Mouse (Mus musculus): ENCODE results near the gene Arpc1b. TPM values are rescaled to one million over a fixed set of nuclear protein-coding genes. Genes with fewer than 3 reads are reported as not detected.
A peak's percentile ranks its signal among the peaks of the same experiment; 100 is the strongest.
"Not testable (repeated sequence)": the region's sequence is repeated elsewhere in the genome, so short reads cannot be mapped to it uniquely, and the experiment has no call there.

The Arpc1b gene
- polyA plus RNA-seq, 1 experiment from 2014 or later, result 105 TPM

DNA sequence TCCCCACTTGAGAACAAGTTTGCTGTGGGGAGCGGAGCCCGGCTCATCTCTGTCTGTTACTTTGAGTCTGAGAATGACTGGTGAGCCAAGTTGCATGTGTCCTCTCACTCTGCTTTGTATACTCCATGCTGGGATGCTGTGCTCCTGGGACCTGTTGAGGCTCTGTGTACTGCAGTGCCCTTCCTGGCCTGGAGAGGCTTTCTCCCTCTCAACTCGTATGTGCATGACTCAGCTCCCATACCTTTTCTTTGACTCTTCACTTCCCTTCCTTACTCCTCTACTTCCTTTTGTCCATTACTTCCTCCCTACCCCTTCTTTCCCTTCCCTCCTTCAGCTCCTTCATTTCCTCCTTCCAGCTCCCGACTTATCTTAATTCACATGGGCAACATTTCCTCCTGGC is 17.8 kb upstream of the Arpc1b start:
- H3K4me3 ChIP-seq, result no peak overlapping the region
- peaks cover 100% of the 10 kb centered on the region for H3K36me3 ChIP-seq
- no peak for DNase-seq (ENCODE audit: low spot score)
- H3K27ac ChIP-seq (replicated peaks), result no peak overlapping the region
- H3K9me3 ChIP-seq (replicated peaks), result no peaks in the 10 kb centered on the region
- no peaks in the 10 kb centered on the region for H3K4me1 ChIP-seq
- H3K27me3 ChIP-seq (ENCODE audit: low read depth, poor library complexity, severe bottlenecking), result no peaks in the 10 kb centered on the region
- 94% methylated on average over 4 of the region's 4 CpGs for WGBS

DNA sequence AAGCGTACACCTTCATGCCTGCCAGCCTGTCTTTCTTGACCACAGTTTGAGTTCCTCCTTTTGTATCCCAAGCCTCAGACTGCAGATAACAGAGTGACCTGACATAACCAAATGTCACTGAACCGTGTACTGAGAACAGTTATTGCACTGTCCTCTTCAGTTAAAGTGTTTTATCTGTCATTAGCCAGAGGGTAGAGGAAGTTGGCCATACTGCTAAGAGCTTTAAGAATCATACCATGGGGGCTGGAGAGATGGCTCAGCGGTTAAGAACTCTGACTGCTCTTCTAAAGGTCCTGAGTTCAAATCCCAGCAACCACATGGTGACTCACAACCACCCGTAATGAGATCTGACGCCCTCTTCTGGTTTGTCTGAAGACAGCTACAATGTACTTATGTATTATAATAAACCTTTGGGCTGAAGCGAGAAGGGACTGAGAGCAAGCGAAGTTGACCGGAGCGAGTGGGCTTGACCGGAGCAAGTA is 15.6 kb upstream of the Arpc1b start:
- WGBS, result 95% methylated on average over 10 of the region's 10 CpGs
- no peak for DNase-seq (ENCODE audit: low spot score)
- H3K36me3 ChIP-seq, result peaks cover 100% of the 10 kb centered on the region
- H3K4me1 ChIP-seq, result no peaks in the 10 kb centered on the region
- H3K9me3 ChIP-seq (replicated peaks), result no peaks in the 10 kb centered on the region
- H3K27ac ChIP-seq (replicated peaks), result no peak overlapping the region
- no peak overlapping the region for H3K4me3 ChIP-seq
- no peaks in the 10 kb centered on the region for H3K27me3 ChIP-seq (ENCODE audit: low read depth, poor library complexity, severe bottlenecking)

DNA sequence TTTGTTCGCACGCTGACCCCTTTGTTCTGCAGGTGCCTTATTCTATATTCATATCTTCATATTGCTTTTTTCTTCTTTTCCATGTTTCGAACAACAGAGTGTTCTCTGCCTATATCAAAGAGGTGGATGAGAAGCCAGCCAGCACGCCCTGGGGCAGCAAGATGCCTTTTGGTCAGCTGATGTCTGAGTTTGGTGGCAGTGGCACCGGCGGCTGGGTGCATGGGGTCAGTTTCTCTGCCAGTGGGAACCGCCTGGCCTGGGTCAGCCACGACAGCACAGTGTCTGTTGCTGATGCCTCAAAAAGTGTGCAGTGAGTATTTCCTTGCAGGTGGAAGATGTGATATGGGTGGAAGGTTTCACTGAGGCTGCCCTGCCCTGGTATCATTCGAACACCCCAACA is 13.1 kb upstream of the Arpc1b start:
- no peaks in the 10 kb centered on the region for H3K9me3 ChIP-seq (replicated peaks)
- 96% methylated on average over 9 of the region's 9 CpGs for WGBS
- H3K27ac ChIP-seq (replicated peaks), result no peak overlapping the region
- H3K4me3 ChIP-seq, result no peak overlapping the region
- no peak for DNase-seq (ENCODE audit: low spot score)
- H3K27me3 ChIP-seq (ENCODE audit: low read depth, poor library complexity, severe bottlenecking), result no peaks in the 10 kb centered on the region
- H3K4me1 ChIP-seq, result no peaks in the 10 kb centered on the region
- H3K36me3 ChIP-seq, result peaks cover 100% of the 10 kb centered on the region

DNA sequence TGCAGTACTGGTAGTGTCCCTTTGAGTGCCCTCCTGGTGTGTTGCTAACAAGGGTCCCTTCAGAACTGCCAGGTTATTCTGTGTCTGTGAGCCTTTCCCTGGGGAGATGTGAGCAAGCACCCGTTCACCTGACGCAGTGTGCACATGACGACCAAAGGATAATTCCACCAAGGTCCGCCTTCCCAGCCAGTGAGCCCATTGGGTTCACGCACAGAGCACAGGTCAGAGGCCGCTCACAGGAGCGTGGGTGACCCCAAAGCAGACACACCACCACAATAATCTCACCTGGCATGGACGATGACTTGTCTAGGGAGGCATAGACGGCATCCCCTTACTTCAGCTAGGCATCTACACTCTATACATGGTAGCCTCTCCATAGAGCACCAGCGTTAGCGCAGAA is 12.6 kb upstream of the Arpc1b start:
- not testable (repeated sequence) for H3K27ac ChIP-seq (replicated peaks); DNase-seq (ENCODE audit: low spot score); H3K4me1 ChIP-seq; H3K27me3 ChIP-seq (ENCODE audit: low read depth, poor library complexity, severe bottlenecking); H3K4me3 ChIP-seq; H3K9me3 ChIP-seq (replicated peaks)
- peaks cover 100% of the 10 kb centered on the region for H3K36me3 ChIP-seq
- WGBS, result 95% methylated on average over 11 of the region's 11 CpGs

DNA sequence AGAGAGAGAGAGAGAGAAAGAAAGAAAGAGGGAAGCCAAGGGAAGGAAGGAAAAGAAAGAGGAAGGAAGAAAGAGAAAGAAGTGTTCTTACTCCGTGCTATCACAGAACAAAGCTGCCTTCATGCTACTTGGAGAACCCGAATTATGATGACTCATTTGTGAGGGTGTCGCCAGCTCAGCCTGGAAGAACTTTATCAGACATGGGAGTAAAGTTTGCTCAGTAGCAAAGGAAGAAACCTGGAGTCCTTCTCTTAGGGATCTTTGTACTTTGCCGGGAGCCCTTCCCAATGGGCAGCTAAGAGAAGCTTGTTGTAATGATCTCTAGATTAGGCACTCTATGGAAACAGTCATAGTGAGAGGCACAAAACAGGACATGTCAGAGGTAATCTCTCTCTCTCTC is 11.3 kb upstream of the Arpc1b start:
- Histone ChIP-seq H3K4me1 (no peaks in the 10 kb centered on the region), H3K27ac (replicated peaks) (no peak overlapping the region), H3K4me3 (no peak overlapping the region), H3K27me3 (ENCODE audit: low read depth, poor library complexity, severe bottlenecking) (no peaks in the 10 kb centered on the region), H3K36me3 (peaks cover 100% of the 10 kb centered on the region), H3K9me3 (replicated peaks) (no peaks in the 10 kb centered on the region)
- DNase-seq (ENCODE audit: low spot score), result no peak
- 89% methylated on average over 4 of the region's 4 CpGs for WGBS

GRCm38 (mm10) chr5:145104328-145104727 is 9.7 kb upstream of the Arpc1b start:
- no peaks in the 10 kb centered on the region for H3K4me1 ChIP-seq
- H3K27ac ChIP-seq (replicated peaks), result no peak overlapping the region
- peaks cover 100% of the 10 kb centered on the region for H3K36me3 ChIP-seq
- DNase-seq (ENCODE audit: low spot score), result no peak
- no peaks in the 10 kb centered on the region for H3K9me3 ChIP-seq (replicated peaks)
- 91% methylated on average over 9 of the region's 9 CpGs for WGBS
- no peak overlapping the region for H3K4me3 ChIP-seq
- no peaks in the 10 kb centered on the region for H3K27me3 ChIP-seq (ENCODE audit: low read depth, poor library complexity, severe bottlenecking)

DNA sequence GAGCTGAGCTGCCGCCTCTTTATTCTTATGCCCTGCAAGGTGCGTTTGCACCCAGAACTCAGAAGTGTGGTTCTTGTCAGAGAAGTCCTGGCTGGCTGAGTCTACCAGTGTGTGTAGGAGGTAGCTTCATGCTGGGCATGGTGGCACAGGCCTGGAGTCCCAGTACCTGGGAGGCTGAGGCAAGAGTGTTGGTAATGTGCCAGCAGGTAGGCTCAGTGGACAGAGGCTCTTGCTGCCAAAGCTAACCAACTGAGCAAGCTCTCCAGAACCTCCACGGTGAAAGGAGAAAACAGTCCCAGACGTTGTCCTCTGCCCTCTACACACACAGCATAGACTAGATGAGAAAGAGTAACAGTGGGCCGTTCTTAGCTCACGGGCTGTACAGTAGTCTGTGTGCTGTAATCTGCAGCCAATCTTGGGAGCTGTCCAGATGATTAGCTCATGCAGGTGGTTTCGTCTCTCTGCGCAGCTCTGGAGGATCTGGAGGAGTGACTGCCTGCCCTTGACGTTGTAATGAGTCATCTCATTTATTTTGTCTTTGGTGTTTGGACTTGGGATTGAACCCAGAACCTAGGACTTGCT is 8.2 kb upstream of the Arpc1b start:
- WGBS, result 96% methylated on average over 9 of the region's 9 CpGs
- Histone ChIP-seq H3K27ac (replicated peaks) (no peak overlapping the region), H3K9me3 (replicated peaks) (no peaks in the 10 kb centered on the region), H3K27me3 (ENCODE audit: low read depth, poor library complexity, severe bottlenecking) (no peaks in the 10 kb centered on the region), H3K4me1 (no peaks in the 10 kb centered on the region), H3K36me3 (peaks cover 100% of the 10 kb centered on the region), H3K4me3 (no peak overlapping the region)
- no peak for DNase-seq (ENCODE audit: low spot score)

- Histone ChIP-seq H3K4me1 (peaks cover 14% of the 10 kb centered on the region), H3K27ac (replicated peaks) (no peak overlapping the region), H3K27me3 (ENCODE audit: low read depth, poor library complexity, severe bottlenecking) (peaks cover 25% of the 10 kb centered on the region), H3K36me3 (peaks cover 60% of the 10 kb centered on the region), H3K4me3 (no peak overlapping the region), H3K9me3 (replicated peaks) (no peaks in the 10 kb centered on the region)
- DNase-seq (ENCODE audit: low spot score), result no peak
- WGBS, result 88% methylated on average over 6 of the region's 6 CpGs
These were observed 3.6 kb upstream of the Arpc1b start for GRCm38 (mm10) chr5:145110401-145110800.

DNA sequence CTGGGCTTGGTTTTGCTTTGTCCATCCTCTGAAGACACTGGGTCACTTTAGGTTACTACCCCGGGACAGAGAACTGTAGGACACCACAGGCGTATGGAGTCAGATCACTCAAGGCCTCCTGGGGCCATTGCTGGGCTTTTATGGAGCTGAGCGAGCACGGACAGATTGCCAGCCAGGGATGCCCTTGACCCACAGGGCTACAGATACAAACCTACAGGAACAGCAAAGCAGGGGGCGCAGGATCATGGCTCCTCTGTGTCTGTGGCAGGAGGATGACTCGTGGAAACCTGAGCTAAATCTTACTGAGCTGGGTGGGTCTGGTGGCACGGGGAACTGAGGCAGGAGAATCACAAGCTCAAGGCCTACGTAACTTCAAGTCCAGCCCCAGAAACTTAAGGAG is 1.4 kb upstream of the Arpc1b start:
- Histone ChIP-seq H3K27me3 (ENCODE audit: low read depth, poor library complexity, severe bottlenecking) (peaks cover 32% of the 10 kb centered on the region), H3K36me3 (peaks cover 39% of the 10 kb centered on the region), H3K27ac (replicated peaks) (no peak overlapping the region), H3K9me3 (replicated peaks) (no peaks in the 10 kb centered on the region), H3K4me1 (peaks cover 14% of the 10 kb centered on the region), H3K4me3 (no peak overlapping the region)
- 84% methylated on average over 8 of the region's 8 CpGs for whole genome bisulfite sequencing
- DNase-seq (ENCODE audit: low spot score), result no peak

- no peak for DNase-seq (ENCODE audit: low spot score)
- H3K27ac ChIP-seq (replicated peaks), result no peak overlapping the region
- H3K9me3 ChIP-seq (replicated peaks), result no peaks in the 10 kb centered on the region
- peak overlapping the region; percentile 62 for H3K4me3 ChIP-seq
- H3K4me1 ChIP-seq, result peaks cover 14% of the 10 kb centered on the region
- H3K36me3 ChIP-seq, result peaks cover 30% of the 10 kb centered on the region
- H3K27me3 ChIP-seq (ENCODE audit: low read depth, poor library complexity, severe bottlenecking), result peaks cover 32% of the 10 kb centered on the region
- WGBS, result 63% methylated on average over 2 of the region's 2 CpGs
These were observed 599 bp upstream of the Arpc1b start for GRCm38 (mm10) chr5:145113416-145113815.

- 20% methylated on average over 40 of the region's 40 CpGs for WGBS
- peaks cover 16% of the 10 kb centered on the region for H3K36me3 ChIP-seq
- H3K4me1 ChIP-seq, result peaks cover 14% of the 10 kb centered on the region
- peak; percentile 33 for DNase-seq (ENCODE audit: low spot score)
- H3K27ac ChIP-seq (replicated peaks), result peak overlapping the region; percentile 65
- peak overlapping the region; percentile 62 for H3K4me3 ChIP-seq
- H3K27me3 ChIP-seq (ENCODE audit: low read depth, poor library complexity, severe bottlenecking), result peaks cover 32% of the 10 kb centered on the region
- peaks cover 7% of the 10 kb centered on the region; the same call in 1 of the 2 replicates for H3K9me3 ChIP-seq (replicated peaks)
These were observed 825 bp downstream of the Arpc1b start for GRCm38 (mm10) chr5:145114606-145115473.

GRCm38 (mm10) chr5:145115736-145116135 is 1.7 kb downstream of the Arpc1b start:
- Histone ChIP-seq H3K9me3 (replicated peaks) (peaks cover 7% of the 10 kb centered on the region; the same call in 1 of the 2 replicates), H3K4me3 (no peak overlapping the region), H3K27me3 (ENCODE audit: low read depth, poor library complexity, severe bottlenecking) (peaks cover 32% of the 10 kb centered on the region), H3K36me3 (peaks cover 7% of the 10 kb centered on the region), H3K27ac (replicated peaks) (no peak overlapping the region), H3K4me1 (peaks cover 14% of the 10 kb centered on the region)
- no peak for DNase-seq (ENCODE audit: low spot score)
- 98% methylated on average over 5 of the region's 5 CpGs for WGBS

DNA sequence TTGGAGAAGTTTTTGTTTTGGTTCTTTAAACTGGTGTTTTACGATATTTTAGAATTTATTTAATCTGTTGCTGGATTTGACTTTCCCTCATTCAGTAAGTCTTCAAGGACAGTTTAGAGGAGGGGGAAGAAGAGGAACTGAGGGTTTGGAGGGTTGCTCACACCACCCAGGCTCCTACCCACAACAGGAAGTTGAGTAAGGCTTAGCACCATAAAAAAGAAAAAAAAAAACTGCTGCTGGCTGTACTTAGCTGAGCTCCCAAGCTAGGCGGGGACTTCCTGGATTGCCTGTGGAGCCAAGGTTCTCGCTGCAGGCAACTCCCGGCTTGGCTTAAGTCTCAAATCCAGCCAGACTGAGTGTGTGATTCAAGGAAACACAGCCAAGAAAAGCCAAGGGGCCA is 2.3 kb downstream of the Arpc1b start:
- H3K36me3 ChIP-seq, result peaks cover 1% of the 10 kb centered on the region; the same call in 1 of the 2 replicates
- no peak overlapping the region for H3K4me3 ChIP-seq
- 65% methylated on average over 4 of the region's 4 CpGs for WGBS
- peaks cover 14% of the 10 kb centered on the region for H3K4me1 ChIP-seq
- H3K27ac ChIP-seq (replicated peaks), result no peak overlapping the region
- H3K27me3 ChIP-seq (ENCODE audit: low read depth, poor library complexity, severe bottlenecking), result peaks cover 32% of the 10 kb centered on the region
- H3K9me3 ChIP-seq (replicated peaks), result peaks cover 7% of the 10 kb centered on the region; the same call in 1 of the 2 replicates
- DNase-seq (ENCODE audit: low spot score), result no peak

Data from midbrain, embryonic 10.5 days (tissue).